Mouse (Mus musculus): ENCODE measurements at regions not wholly inside any gene's neighbourhood (a gene's known extent, or its start where the extent isn't known, plus 50 kb on each side); places are given as distances from the start of the nearest gene placed in this dataset.

DNA sequence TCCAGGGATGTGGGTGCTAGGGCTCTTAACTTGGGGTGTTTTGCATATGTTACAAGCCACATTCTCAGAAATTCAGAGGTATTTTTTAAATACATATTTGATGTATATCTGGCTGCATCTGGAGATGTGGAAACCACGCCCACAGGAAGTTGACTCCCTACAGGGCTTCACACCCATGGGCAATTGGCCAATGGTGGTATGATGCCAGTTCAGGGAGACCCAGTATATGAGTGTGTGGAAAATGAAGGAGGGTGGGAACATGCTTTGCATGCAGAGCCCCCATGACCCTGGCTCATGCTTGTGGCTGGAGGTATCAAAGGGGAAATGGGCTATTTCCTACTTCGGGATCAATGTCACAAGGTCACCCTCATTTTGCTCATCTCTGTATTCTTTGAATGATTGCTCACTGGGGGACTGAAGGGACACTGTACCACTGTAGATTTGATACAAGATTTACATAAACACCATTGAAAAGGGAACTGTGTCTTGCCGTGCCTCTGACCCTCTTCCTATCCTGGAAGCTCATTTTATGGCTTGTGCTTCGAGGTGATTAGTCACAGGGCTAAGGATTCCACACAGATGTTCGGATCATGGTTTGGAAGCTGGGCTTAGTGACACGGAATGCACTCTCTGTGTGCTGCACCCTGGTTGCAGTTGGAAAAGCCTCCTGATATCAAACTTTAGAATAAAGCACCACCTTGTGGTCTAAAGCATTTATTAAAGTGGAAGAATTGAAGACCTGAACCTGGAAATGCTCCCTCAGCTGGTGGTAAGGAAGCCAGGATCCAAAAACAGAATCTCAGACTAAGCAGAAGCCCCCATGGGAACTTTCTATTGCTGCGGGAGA lies 56.8 kb upstream of the Edn1 start:
- DNase-seq (ENCODE audit: low spot score in 2 of 2): peak; percentile 7 to 10

DNA sequence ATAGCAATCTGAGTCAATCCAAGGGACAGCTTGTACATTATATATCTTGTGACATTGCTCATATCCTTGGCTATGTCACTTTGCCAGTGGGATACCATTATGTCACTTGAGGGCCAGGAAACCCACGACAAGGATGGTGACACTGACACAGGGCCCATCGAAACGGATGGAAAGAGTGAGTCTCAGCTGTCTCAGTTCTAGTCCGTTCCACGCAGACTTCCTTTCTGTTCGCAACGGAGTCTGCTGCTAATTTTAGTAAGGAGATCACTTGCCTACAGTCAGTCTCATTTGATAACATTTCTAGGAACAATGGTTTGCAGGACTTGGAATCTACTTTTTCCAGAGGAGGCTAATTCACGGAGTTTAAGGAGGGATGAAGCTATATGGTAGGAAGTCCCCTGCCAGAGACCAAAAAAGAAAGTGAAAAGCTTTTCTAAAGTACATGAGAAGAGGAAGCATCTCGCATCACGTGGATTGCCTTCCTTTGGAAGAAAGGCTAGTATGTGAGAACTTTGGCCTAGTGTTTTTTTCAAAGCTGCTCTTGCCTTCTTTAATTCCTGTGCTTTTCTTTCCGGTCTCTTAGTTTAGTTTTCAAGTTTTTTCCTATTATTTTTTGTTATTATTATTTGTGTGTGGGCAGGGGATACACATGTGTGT lies 55.4 kb upstream of the Edn1 start:
- no peak for DNase-seq (ENCODE audit: low spot score in 2 of 2)
